Mouse (Mus musculus) embryonic facial prominence, embryonic 13.5 days (tissue): ENCODE measurements around the gene Noxo1. TPM values are rescaled to one million over a fixed set of nuclear protein-coding genes. Genes with fewer than 3 reads are reported as not detected.
A peak's percentile ranks its signal among the peaks of the same experiment; 100 is the strongest.

ENCODE experiments used
- ATAC-seq: fragments of 200-750 bp; cut with Nextera tagmentation; 2 replicates; pipeline ENCODE4 v1.8.0; 2017; ENCODE audit warnings: low read depth; ENCODE audit not compliant: insufficient number of reproducible peaks, insufficient read depth, low FRiP score, low TSS enrichment
- H3K27ac ChIP-seq: fragments of 300-500 bp; sonication (generic); 2 replicates; pipeline ENCODE4 v1.5.1; 2015; ENCODE audit warnings: moderate library complexity, mild to moderate bottlenecking, inconsistent platforms
- H3K27me3 ChIP-seq: fragments of 300-500 bp; sonication (generic); 2 replicates; pipeline ENCODE4 v1.6.1; 2015; ENCODE audit warnings: mild to moderate bottlenecking, inconsistent platforms
- H3K36me3 ChIP-seq: fragments of 300-500 bp; sonication (generic); 2 replicates; pipeline ENCODE4 v1.6.1; 2015; ENCODE audit warnings: mild to moderate bottlenecking, inconsistent platforms
- H3K4me1 ChIP-seq: fragments of 300-500 bp; sonication (generic); 2 replicates; pipeline ENCODE4 v1.6.1; 2015; ENCODE audit warnings: inconsistent platforms
- H3K4me2 ChIP-seq: fragments of 300-500 bp; sonication (generic); 2 replicates; pipeline ENCODE4 v1.6.1; 2015; ENCODE audit warnings: moderate library complexity, mild to moderate bottlenecking, inconsistent platforms
- H3K4me3 ChIP-seq: fragments of 300-500 bp; sonication (generic); 2 replicates; pipeline ENCODE4 v1.5.1; 2015; ENCODE audit warnings: mild to moderate bottlenecking, inconsistent platforms
- H3K9ac ChIP-seq: fragments of 300-500 bp; sonication (generic); 2 replicates; pipeline ENCODE4 v1.6.1; 2015; ENCODE audit warnings: mild to moderate bottlenecking, inconsistent platforms
- H3K9me3 ChIP-seq: fragments of 300-500 bp; sonication (generic); 2 replicates; pipeline ENCODE4 v1.6.1; 2016; ENCODE audit warnings: inconsistent platforms
- WGBS: fragments of 180-500 bp; shearing (Covaris S2); methylation state at CpG from one replicate; pipeline ENCODE4 v1.1.7; 2015; ENCODE audit warnings: mixed read lengths; 5-methylcytosine and 5-hydroxymethylcytosine counted together
- polyA plus RNA-seq: library from polyadenylated mRNA; unstranded; fragments of >200 nt; fragmentation: Nextera tagmentation; extraction: Ambion mirVana; gene quantifications from 2 replicates; pipeline ENCODE4 v1.2.1, GENCODE M21; 2015

Gene Noxo1
- polyA plus RNA-seq, 1 experiment from 2014 or later = 3.5 TPM

DNA sequence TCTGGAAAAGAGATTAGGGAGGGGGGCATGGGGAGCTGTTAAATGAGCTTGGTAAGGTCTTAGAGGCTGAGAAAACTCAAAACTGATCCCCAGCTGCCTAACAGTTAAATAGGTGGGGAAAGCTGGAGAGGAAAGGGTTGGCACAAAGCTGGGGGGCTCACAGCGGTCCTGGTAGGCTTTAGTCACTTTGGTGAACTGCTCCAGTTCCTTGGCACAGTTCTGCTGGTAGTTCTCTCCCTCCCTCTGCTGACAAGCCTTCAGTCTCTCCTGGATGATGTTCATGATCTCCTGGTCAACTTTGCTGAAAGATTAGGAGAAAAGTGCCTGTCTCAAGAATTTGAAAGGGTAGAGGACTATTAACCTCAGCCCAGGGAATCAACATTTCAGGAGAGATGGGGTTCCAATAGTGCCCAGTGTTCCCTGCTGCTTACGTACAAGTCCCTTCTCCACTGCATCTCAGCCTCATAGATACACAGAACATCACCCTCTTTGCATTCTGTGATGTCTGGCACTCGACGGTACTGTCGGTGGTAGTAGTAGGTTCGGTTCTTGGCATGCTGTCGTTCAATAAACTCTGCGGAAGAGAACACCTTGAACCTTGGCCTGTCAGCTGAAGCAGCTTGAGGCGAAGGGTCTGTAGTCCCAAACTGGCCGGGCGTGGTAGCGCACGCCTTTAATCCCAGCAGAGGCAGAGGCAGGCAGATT lies 26.3 kb downstream of the Noxo1 start:
- WGBS = 37% methylated on average over 13 of the region's 13 CpGs
- no peak for ATAC-seq
- H3K4me1 ChIP-seq = peaks cover 32% of the 10 kb centered on the region
- peak overlapping the region; percentile 33; the same call in 1 of the 2 replicates for H3K27ac ChIP-seq
- H3K9me3 ChIP-seq = no peaks in the 10 kb centered on the region
- peak overlapping the region; percentile 89 for H3K4me2 ChIP-seq
- H3K36me3 ChIP-seq = peaks cover 28% of the 10 kb centered on the region
- no peaks in the 10 kb centered on the region for H3K27me3 ChIP-seq
- H3K9ac ChIP-seq = peak overlapping the region; percentile 54
- peak overlapping the region; percentile 91 for H3K4me3 ChIP-seq

DNA sequence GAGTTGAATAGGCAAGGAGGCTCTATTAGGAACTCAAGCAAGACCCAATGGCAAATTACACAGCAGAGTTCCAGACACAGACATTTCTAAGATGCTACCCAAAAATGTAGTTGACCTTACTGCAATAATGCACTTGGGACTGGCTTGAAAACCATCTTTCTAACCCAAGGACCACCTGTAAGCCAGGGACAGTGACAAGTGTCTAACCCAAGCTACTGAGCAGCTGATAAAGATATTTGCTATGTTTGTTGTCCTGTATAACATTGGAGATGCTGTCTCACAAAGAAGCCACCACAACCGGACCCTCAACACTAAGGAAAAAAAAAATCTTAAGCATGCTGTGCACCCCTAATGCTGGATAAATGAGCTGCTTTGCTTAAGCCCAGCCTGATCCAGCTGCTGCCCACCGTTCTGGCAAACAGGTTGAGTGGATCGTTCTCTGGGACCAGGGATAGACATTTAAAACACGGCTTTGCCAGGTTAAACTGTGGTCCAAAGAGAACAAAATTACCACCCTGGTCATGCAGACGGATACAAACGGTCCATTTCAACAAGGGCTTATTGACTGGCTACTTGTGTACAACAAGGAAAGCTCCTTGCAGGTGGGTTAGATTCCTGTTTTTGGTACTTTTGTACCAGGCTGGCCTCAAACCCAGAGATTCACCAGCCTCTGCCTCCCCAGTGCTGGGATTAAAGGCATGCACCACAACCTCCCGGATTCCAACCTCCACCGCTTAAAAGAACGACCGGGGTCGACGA lies 27.3 kb downstream of the Noxo1 start:
- peak overlapping the region; percentile 85 for H3K27ac ChIP-seq
- ATAC-seq = no peak
- H3K36me3 ChIP-seq = peaks cover 20% of the 10 kb centered on the region
- H3K4me3 ChIP-seq = peak overlapping the region; percentile 83
- H3K9me3 ChIP-seq = no peaks in the 10 kb centered on the region
- H3K4me2 ChIP-seq = peak overlapping the region; percentile 89
- peaks cover 32% of the 10 kb centered on the region for H3K4me1 ChIP-seq
- H3K27me3 ChIP-seq = no peaks in the 10 kb centered on the region
- 3% methylated on average over 12 of the region's 12 CpGs for WGBS
- H3K9ac ChIP-seq = peak overlapping the region; percentile 97

DNA sequence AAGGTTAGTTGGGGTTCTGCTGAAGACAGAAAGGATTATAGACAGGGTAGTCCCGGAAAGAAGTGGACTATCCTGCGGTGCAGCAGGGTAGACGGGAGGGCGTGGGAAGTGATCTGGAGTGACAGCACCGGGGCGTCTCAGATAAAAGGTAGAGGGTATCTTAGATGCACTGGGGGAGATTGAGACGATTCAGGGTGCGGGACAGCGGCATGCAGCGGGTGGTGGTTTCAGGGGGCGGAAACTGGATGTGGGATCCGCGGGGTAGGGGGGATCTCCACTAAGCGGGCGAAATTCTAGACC lies 27.8 kb downstream of the Noxo1 start:
- WGBS = under 1% methylated on average over 15 of the region's 15 CpGs
- Histone ChIP-seq H3K27me3 (no peaks in the 10 kb centered on the region), H3K36me3 (peaks cover 16% of the 10 kb centered on the region), H3K4me1 (peaks cover 28% of the 10 kb centered on the region), H3K27ac (peak overlapping the region; percentile 85), H3K9me3 (no peaks in the 10 kb centered on the region), H3K4me3 (peak overlapping the region; percentile 83), H3K4me2 (peak overlapping the region; percentile 89), H3K9ac (peak overlapping the region; percentile 97)
- ATAC-seq = no peak

DNA sequence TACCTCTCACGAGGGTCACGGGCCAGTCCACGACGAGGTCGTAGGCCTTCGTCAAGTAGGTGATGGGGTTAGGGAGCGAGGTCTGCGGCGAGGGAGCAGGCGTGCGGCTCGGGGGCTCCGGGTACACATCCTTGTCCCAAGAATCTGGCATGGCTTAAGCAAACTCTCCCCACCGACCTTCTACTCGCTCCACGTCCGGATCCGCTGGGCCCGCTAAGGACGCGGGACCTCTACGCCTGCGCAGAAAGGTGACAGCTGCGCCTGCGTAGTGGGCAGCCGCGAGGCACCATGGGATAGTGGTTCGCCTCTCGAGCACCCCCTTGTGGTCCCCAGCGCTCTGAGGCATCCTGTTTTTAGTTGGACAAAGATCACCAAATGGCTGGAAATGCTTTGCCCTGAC lies 28.1 kb downstream of the Noxo1 start, which contains the start of gene Ndufb10:
Ndufb10 (minus strand) TSS at position 295 of the 400 bp plus-strand sequence.
- WGBS = under 1% methylated on average over 30 of the region's 30 CpGs
- ATAC-seq = peak; percentile 75
- Histone ChIP-seq H3K27me3 (no peaks in the 10 kb centered on the region), H3K4me3 (peak within 1 kb of the TSS; percentile 83), H3K27ac (peak within 1 kb of the TSS; percentile 85), H3K36me3 (peaks cover 16% of the 10 kb centered on the region), H3K9me3 (no peaks in the 10 kb centered on the region), H3K4me2 (peak within 1 kb of the TSS; percentile 89), H3K9ac (peak within 1 kb of the TSS; percentile 97), H3K4me1 (peaks cover 26% of the 10 kb centered on the region)

DNA sequence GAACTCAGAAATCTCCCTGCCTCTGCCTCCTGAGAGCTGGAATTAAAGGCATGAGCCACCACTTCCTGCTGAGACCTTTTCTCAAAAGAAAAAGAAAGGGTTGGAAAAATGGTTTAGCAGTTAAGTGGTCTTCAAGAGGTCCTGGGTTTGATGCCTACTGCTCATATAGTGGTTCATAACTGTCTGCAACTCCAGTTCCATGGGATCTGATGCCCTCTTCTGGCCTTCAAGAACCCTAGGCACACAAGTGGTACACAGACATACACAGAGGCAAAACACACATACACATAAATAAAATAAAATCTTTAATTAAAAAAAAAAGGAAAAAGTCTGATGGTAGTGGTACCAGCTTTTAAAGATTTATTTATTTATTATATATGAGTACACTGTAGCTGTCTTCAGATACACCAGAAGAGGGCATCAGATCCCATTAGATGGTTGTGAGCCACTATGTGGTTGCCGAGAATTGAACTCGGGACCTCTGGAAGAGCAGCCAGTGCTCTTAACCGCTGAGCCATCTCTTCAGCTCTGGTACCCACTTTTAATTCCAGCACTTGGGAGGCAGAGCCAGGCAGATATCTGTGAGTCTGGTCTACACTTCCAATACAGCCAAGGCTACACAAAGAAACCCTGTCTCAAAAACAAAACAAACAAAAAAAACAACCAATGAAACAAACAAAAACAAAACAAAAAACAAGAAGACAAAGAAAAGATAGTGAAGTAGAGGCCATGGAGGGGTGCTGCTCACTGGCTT lies 29.8 kb downstream of the Noxo1 start:
- H3K36me3 ChIP-seq = peaks cover 16% of the 10 kb centered on the region
- 67% methylated on average over 3 of the region's 3 CpGs for WGBS
- no peak for ATAC-seq
- no peak overlapping the region for H3K9ac ChIP-seq
- H3K4me1 ChIP-seq = peaks cover 26% of the 10 kb centered on the region
- no peaks in the 10 kb centered on the region for H3K9me3 ChIP-seq
- H3K4me3 ChIP-seq = no peak overlapping the region
- no peaks in the 10 kb centered on the region for H3K27me3 ChIP-seq
- no peak overlapping the region for H3K4me2 ChIP-seq
- H3K27ac ChIP-seq = no peak overlapping the region

DNA sequence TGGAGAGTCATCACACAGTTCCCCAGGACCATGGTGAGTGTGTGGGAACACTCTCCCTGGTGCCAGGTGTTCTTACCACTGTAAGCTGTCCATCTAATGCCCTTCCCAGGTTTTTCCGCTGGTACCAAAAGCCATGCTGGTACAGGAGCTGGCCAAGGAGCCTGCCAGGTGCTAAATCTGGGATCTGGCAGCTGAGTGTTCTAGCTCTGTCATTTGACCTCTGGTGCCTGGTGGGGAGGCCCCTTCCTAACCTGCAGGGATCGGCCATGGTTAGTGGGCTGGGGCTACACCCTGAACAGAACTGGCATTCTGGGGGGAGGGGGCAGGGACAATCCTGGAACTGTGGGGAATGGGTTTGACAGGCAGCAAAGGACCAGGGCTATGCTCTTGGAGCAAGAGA lies 31.6 kb downstream of the Noxo1 start, which contains the start of gene Rpl3l:
Rpl3l (plus strand) TSS at position 203 of the 400 bp plus-strand sequence.
- Histone ChIP-seq H3K36me3 (peaks cover under 1% of the 10 kb centered on the region; the same call in 1 of the 2 replicates), H3K9ac (peak within 1 kb of the TSS; percentile 46; the same call in 1 of the 2 replicates), H3K4me2 (no peak within 1 kb of the TSS), H3K27ac (no peak within 1 kb of the TSS), H3K27me3 (no peaks in the 10 kb centered on the region), H3K9me3 (no peaks in the 10 kb centered on the region), H3K4me1 (peaks cover 10% of the 10 kb centered on the region), H3K4me3 (no peak within 1 kb of the TSS)
- ATAC-seq = no peak
- WGBS = 72% methylated on average over 2 of the region's 2 CpGs

DNA sequence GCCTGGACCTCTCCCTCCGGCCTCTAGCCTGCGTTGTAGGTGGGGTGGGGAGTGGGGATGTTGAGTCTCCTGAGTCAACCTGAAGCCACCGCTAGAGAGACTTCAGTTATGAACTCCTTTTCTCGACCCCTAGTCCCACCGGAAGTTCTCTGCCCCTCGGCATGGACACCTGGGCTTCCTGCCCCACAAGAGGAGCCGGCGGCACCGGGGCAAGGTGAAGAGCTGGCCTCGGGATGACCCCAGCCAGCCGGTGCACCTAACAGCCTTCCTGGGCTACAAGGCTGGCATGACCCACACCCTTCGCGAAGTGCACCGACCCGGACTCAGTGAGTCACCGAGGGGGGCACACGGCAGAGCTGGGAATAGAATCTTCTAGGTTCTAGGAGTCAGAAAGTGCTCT lies 32.1 kb downstream of the Noxo1 start:
- no peak overlapping the region for H3K4me3 ChIP-seq
- WGBS = 74% methylated on average over 17 of the region's 17 CpGs
- no peak overlapping the region for H3K27ac ChIP-seq
- H3K36me3 ChIP-seq = no peaks in the 10 kb centered on the region
- no peaks in the 10 kb centered on the region for H3K9me3 ChIP-seq
- H3K4me1 ChIP-seq = peaks cover 5% of the 10 kb centered on the region
- no peaks in the 10 kb centered on the region for H3K27me3 ChIP-seq
- no peak overlapping the region for H3K9ac ChIP-seq
- no peak for ATAC-seq
- H3K4me2 ChIP-seq = no peak overlapping the region

DNA sequence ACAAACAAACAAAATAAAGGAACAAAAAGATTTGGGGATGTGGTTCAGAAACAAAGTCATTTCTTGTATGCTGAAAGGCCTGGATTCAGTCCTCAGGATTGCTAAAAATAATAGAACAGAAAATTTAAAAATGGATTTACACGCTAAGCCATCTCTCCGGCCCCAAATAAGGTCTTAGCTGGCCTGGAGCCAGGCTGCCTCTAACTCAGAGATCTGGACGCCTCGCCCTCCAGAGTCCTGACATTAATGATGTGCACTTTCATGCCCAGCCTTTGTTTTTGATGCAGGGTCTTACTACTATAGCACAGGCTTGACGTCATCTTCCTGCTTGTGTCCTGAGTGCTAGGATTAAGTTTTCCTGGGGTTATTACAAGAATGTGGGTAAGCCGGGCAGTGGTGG lies 33.0 kb downstream of the Noxo1 start:
- ATAC-seq = no peak

DNA sequence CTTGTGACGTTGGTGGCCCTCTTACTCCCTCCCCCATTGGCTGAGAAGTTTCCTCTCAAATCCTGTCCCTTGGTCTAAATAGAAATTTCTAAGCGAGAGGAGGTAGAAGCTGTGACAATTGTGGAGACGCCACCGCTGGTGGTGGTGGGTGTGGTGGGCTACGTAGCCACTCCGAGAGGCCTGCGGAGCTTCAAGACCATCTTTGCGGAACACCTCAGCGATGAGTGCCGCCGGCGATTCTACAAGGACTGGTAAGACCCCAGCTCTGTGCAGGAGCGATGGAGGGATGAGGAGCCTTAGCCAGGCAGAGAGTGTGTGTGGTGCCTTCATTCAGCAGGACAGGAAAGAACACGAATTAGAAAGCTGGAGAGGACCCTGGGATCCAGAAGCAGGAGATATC lies 34.8 kb downstream of the Noxo1 start:
- H3K36me3 ChIP-seq = no peaks in the 10 kb centered on the region
- H3K9me3 ChIP-seq = no peaks in the 10 kb centered on the region
- no peaks in the 10 kb centered on the region for H3K27me3 ChIP-seq
- no peak overlapping the region for H3K4me2 ChIP-seq
- no peak overlapping the region for H3K9ac ChIP-seq
- H3K27ac ChIP-seq = no peak overlapping the region
- no peak for ATAC-seq
- no peak overlapping the region for H3K4me3 ChIP-seq
- peaks cover under 1% of the 10 kb centered on the region; the same call in 1 of the 2 replicates for H3K4me1 ChIP-seq
- WGBS = 81% methylated on average over 14 of the region's 14 CpGs

More for the DNA sequence above, 33.0 kb downstream of the Noxo1 start:
- no peaks in the 10 kb centered on the region for H3K9me3 ChIP-seq
- no peak overlapping the region for H3K4me2 ChIP-seq
- no peak overlapping the region for H3K27ac ChIP-seq
- 77% methylated on average over 6 of the region's 6 CpGs for WGBS
- H3K4me3 ChIP-seq = no peak overlapping the region
- no peaks in the 10 kb centered on the region for H3K4me1 ChIP-seq
- no peaks in the 10 kb centered on the region for H3K36me3 ChIP-seq
- no peaks in the 10 kb centered on the region for H3K27me3 ChIP-seq
- H3K9ac ChIP-seq = no peak overlapping the region

DNA sequence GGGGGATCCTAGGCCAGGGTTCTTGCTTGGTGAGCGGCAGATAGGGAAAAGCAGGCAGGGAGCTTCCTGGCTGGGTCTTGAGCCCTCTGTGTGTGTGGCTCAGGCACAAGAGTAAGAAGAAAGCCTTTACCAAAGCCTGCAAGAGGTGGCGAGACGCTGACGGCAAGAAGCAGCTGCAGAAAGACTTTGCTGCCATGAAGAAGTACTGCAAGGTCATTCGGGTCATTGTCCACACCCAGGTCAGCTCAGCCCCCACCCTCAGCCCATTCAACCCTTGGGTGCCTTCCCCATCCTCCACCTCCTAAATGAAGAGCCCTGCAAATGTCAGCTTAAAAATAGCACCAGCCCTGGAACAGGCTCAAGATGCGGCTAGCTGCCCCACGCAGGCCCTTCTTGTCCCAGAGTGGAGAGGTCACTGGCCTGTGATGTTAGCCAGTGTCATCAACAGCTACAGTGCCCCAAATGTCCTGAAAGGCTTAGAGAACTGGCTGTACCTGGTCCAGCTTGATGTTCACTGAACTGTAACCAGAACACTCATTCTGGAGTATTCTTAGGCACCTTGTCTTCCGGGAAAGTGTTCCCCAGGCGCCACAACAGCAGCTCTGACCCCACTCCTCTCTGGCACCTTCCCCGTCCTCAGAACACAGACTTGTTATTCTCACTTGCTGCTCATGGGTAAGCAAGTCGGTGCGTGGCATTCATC lies 36.4 kb downstream of the Noxo1 start:
- no peak overlapping the region for H3K9ac ChIP-seq
- H3K4me1 ChIP-seq = peaks cover 10% of the 10 kb centered on the region
- H3K4me2 ChIP-seq = no peak overlapping the region
- no peak for ATAC-seq
- no peaks in the 10 kb centered on the region for H3K27me3 ChIP-seq
- 81% methylated on average over 12 of the region's 12 CpGs for WGBS
- H3K4me3 ChIP-seq = no peak overlapping the region
- H3K9me3 ChIP-seq = no peaks in the 10 kb centered on the region
- H3K36me3 ChIP-seq = no peaks in the 10 kb centered on the region
- H3K27ac ChIP-seq = no peak overlapping the region

DNA sequence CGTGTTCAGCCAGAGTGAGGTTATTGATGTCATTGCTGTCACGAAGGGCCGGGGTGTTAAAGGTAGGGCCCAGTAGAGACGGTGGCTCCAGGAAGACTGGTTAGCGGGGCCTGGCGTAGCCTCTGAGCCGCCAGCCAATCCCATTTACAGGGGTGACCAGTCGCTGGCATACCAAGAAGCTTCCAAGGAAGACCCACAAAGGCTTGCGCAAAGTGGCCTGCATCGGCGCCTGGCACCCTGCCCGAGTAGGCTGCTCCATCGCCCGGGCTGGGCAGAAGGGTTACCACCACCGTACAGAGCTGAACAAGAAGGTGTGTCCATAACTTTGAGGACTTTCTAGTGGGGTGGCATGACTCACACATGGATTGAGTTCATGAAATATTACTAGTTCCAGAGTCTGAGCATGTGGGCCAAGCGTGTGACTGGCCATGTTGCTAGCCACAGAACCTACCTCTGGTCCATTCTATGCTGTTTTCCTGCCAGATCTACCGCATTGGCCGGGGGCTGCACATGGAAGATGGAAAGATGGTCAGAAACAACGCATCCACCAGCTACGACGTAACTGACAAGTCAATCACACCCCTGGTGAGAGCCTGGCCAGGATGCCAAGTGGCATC lies 37.5 kb downstream of the Noxo1 start:
- Histone ChIP-seq H3K4me2 (no peak overlapping the region), H3K27me3 (no peaks in the 10 kb centered on the region), H3K36me3 (no peaks in the 10 kb centered on the region), H3K9me3 (no peaks in the 10 kb centered on the region), H3K9ac (no peak overlapping the region), H3K4me3 (no peak overlapping the region), H3K27ac (no peak overlapping the region), H3K4me1 (peaks cover 17% of the 10 kb centered on the region)
- ATAC-seq = no peak
- 87% methylated on average over 21 of the region's 21 CpGs for WGBS
